Mouse (Mus musculus): Measurements from ENCODE around the gene Kcnq1. TPM values are rescaled to one million over a fixed set of nuclear protein-coding genes. Genes with fewer than 3 reads are reported as not detected.

Gene Kcnq1
- polyA plus RNA-seq, 1 experiment from 2014 or later = 10.0 TPM

DNA sequence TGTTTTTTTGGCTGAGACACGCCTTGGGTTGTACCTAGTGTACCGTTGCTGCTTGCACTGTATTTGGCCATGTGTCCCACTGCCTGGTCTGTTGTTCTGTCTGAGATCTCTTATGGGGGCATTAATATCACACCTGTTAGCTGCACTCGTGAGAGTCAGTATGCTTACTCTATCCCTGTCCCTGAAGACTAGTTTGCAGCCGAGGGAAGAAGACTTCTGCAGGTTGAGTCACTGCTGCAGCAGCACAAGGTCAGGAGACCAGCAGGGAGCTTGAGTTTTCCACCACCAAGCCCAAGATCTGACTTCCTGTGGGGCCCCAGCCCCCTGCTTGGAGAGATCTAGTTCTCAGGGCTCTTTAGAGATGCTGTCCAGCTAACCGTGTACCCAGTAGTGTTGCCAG lies 49.1 kb downstream of the Kcnq1 start:
- Histone ChIP-seq H3K27me3 (ENCODE audit: control insufficient read depth, insufficient read depth, low read length) (no peaks in the 10 kb centered on the region), H3K4me3 (replicated peaks; ENCODE audit: low read length) (no peak overlapping the region), H3K4me1 (ENCODE audit: control insufficient read depth, insufficient read depth, low read length) (peaks cover 36% of the 10 kb centered on the region), H3K9me3 (replicated peaks; ENCODE audit: control insufficient read depth, low read length) (no peaks in the 10 kb centered on the region), H3K27ac (ENCODE audit: low read length) (peak overlapping the region; percentile 92), H3K9ac (ENCODE audit: low read length) (no peak overlapping the region; the same call in 1 of the 2 replicates), H3K4me2 (ENCODE audit: low read depth, low read length) (no peak overlapping the region), H3K36me3 (ENCODE audit: control insufficient read depth, insufficient read depth, low read length) (no peaks in the 10 kb centered on the region)
- 48% methylated on average over 5 of the region's 5 CpGs for WGBS
- no peak for ATAC-seq (ENCODE audit: insufficient read depth, low FRiP score)

GRCm38 (mm10) chr7:143158690-143159425 lies 52.7 kb downstream of the Kcnq1 start:
- no peak overlapping the region for H3K9ac ChIP-seq (ENCODE audit: low read length)
- H3K4me1 ChIP-seq (ENCODE audit: control insufficient read depth, insufficient read depth, low read length) = peaks cover 25% of the 10 kb centered on the region
- H3K9me3 ChIP-seq (replicated peaks; ENCODE audit: control insufficient read depth, low read length) = no peaks in the 10 kb centered on the region
- 58% methylated on average over 14 of the region's 14 CpGs for WGBS
- no peaks in the 10 kb centered on the region for H3K27me3 ChIP-seq (ENCODE audit: control insufficient read depth, insufficient read depth, low read length)
- no peaks in the 10 kb centered on the region for H3K36me3 ChIP-seq (ENCODE audit: control insufficient read depth, insufficient read depth, low read length)
- ATAC-seq (ENCODE audit: insufficient read depth, low FRiP score) = no peak
- no peak overlapping the region for H3K27ac ChIP-seq (ENCODE audit: low read length)
- no peak overlapping the region for H3K4me2 ChIP-seq (ENCODE audit: low read depth, low read length)
- no peak overlapping the region for H3K4me3 ChIP-seq (replicated peaks; ENCODE audit: low read length)

GRCm38 (mm10) chr7:143159446-143159845 lies 53.3 kb downstream of the Kcnq1 start:
- Histone ChIP-seq H3K27ac (ENCODE audit: low read length) (no peak overlapping the region), H3K4me2 (ENCODE audit: low read depth, low read length) (no peak overlapping the region), H3K36me3 (ENCODE audit: control insufficient read depth, insufficient read depth, low read length) (no peaks in the 10 kb centered on the region), H3K4me1 (ENCODE audit: control insufficient read depth, insufficient read depth, low read length) (peaks cover 19% of the 10 kb centered on the region), H3K4me3 (replicated peaks; ENCODE audit: low read length) (no peak overlapping the region), H3K27me3 (ENCODE audit: control insufficient read depth, insufficient read depth, low read length) (no peaks in the 10 kb centered on the region), H3K9ac (ENCODE audit: low read length) (no peak overlapping the region; the same call in 1 of the 2 replicates), H3K9me3 (replicated peaks; ENCODE audit: control insufficient read depth, low read length) (no peaks in the 10 kb centered on the region)
- WGBS = 56% methylated on average over 11 of the region's 11 CpGs
- ATAC-seq (ENCODE audit: insufficient read depth, low FRiP score) = no peak

GRCm38 (mm10) chr7:143160057-143160456 lies 53.9 kb downstream of the Kcnq1 start:
- WGBS = 67% methylated on average over 5 of the region's 5 CpGs
- Histone ChIP-seq H3K4me3 (replicated peaks; ENCODE audit: low read length) (no peak overlapping the region), H3K36me3 (ENCODE audit: control insufficient read depth, insufficient read depth, low read length) (no peaks in the 10 kb centered on the region), H3K27ac (ENCODE audit: low read length) (no peak overlapping the region), H3K4me2 (ENCODE audit: low read depth, low read length) (no peak overlapping the region), H3K9ac (ENCODE audit: low read length) (no peak overlapping the region), H3K9me3 (replicated peaks; ENCODE audit: control insufficient read depth, low read length) (no peaks in the 10 kb centered on the region), H3K4me1 (ENCODE audit: control insufficient read depth, insufficient read depth, low read length) (peaks cover 13% of the 10 kb centered on the region), H3K27me3 (ENCODE audit: control insufficient read depth, insufficient read depth, low read length) (no peaks in the 10 kb centered on the region)
- no peak for ATAC-seq (ENCODE audit: insufficient read depth, low FRiP score)

GRCm38 (mm10) chr7:143162051-143162450 lies 55.9 kb downstream of the Kcnq1 start:
- H3K27me3 ChIP-seq (ENCODE audit: control insufficient read depth, insufficient read depth, low read length) = no peaks in the 10 kb centered on the region
- H3K4me2 ChIP-seq (ENCODE audit: low read depth, low read length) = no peak overlapping the region
- ATAC-seq (ENCODE audit: insufficient read depth, low FRiP score) = no peak
- H3K4me1 ChIP-seq (ENCODE audit: control insufficient read depth, insufficient read depth, low read length) = peaks cover 9% of the 10 kb centered on the region
- no peak overlapping the region for H3K9ac ChIP-seq (ENCODE audit: low read length)
- H3K9me3 ChIP-seq (replicated peaks; ENCODE audit: control insufficient read depth, low read length) = no peaks in the 10 kb centered on the region
- WGBS = 67% methylated on average over 3 of the region's 3 CpGs
- H3K4me3 ChIP-seq (replicated peaks; ENCODE audit: low read length) = no peak overlapping the region
- no peaks in the 10 kb centered on the region for H3K36me3 ChIP-seq (ENCODE audit: control insufficient read depth, insufficient read depth, low read length)
- no peak overlapping the region for H3K27ac ChIP-seq (ENCODE audit: low read length)

DNA sequence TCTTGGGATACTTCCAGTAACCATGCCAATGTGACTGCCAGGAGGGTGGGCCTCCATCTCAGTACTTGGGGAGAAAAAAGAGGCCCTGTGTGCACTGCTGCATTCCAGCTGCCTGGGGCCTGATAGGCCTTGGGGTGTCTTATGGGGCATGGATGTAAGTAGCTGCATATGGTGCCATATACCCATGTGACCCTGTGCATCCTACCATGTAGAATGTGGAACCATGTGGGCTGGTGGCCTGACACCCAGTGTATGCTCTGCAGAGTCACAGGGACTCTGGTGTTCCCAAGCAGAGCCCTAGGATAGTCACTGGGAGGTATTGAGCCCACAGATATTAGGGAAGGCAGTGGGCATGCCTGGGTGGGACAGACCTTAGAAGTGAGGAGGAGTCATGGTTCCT lies 57.9 kb downstream of the Kcnq1 start:
- no peak for ATAC-seq (ENCODE audit: insufficient read depth, low FRiP score)
- no peak overlapping the region for H3K4me3 ChIP-seq (replicated peaks; ENCODE audit: low read length)
- H3K4me1 ChIP-seq (ENCODE audit: control insufficient read depth, insufficient read depth, low read length) = peaks cover 5% of the 10 kb centered on the region; the same call in 1 of the 2 replicates

DNA sequence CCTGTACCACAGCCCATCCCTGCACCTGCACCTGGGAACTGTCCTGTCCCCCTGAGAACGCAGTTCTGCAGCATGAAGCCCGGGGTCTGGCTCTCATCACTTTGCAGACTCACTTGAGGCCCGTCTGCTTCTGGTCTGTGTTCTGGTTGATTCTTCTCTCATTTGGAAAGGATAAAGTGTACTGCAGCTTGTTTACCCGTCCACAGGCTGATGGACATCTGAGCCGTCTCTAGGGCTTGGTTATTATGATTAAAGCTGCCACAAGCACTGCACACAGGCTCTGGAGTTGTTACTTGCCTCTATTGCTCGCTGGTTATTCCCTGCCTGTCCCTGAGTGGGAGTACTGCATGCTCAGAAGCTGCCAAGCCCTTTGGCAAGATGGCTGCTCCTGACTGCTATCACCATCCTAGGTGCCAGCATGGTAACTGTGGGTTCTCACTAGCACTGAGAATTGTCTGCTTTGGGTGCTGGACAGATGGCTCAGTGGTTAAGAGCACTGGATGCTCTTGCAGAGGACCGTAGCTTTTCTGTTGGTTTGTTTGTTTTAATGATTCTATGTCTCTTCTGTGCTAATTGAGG lies 59.6 kb downstream of the Kcnq1 start:
- Histone ChIP-seq H3K9ac (ENCODE audit: low read length) (no peak overlapping the region), H3K4me2 (ENCODE audit: low read depth, low read length) (no peak overlapping the region), H3K4me1 (ENCODE audit: control insufficient read depth, insufficient read depth, low read length) (no peaks in the 10 kb centered on the region), H3K36me3 (ENCODE audit: control insufficient read depth, insufficient read depth, low read length) (no peaks in the 10 kb centered on the region), H3K4me3 (replicated peaks; ENCODE audit: low read length) (no peak overlapping the region), H3K27me3 (ENCODE audit: control insufficient read depth, insufficient read depth, low read length) (no peaks in the 10 kb centered on the region), H3K9me3 (replicated peaks; ENCODE audit: control insufficient read depth, low read length) (no peaks in the 10 kb centered on the region), H3K27ac (ENCODE audit: low read length) (peak overlapping the region; percentile 59; the same call in 1 of the 2 replicates)
- ATAC-seq (ENCODE audit: insufficient read depth, low FRiP score) = peak; percentile 33; the same call in 1 of the 2 replicates
- 49% methylated on average over 7 of the region's 7 CpGs for WGBS

More for the DNA sequence above, 57.9 kb downstream of the Kcnq1 start:
- no peaks in the 10 kb centered on the region for H3K27me3 ChIP-seq (ENCODE audit: control insufficient read depth, insufficient read depth, low read length)
- H3K36me3 ChIP-seq (ENCODE audit: control insufficient read depth, insufficient read depth, low read length) = no peaks in the 10 kb centered on the region
- H3K4me2 ChIP-seq (ENCODE audit: low read depth, low read length) = no peak overlapping the region
- no peaks in the 10 kb centered on the region for H3K9me3 ChIP-seq (replicated peaks; ENCODE audit: control insufficient read depth, low read length)
- no peak overlapping the region for H3K27ac ChIP-seq (ENCODE audit: low read length)
- H3K9ac ChIP-seq (ENCODE audit: low read length) = no peak overlapping the region

GRCm38 (mm10) chr7:143167275-143167674 lies 61.1 kb downstream of the Kcnq1 start:
- no peaks in the 10 kb centered on the region for H3K4me1 ChIP-seq (ENCODE audit: control insufficient read depth, insufficient read depth, low read length)
- no peak for ATAC-seq (ENCODE audit: insufficient read depth, low FRiP score)
- no peak overlapping the region for H3K4me2 ChIP-seq (ENCODE audit: low read depth, low read length)
- H3K9me3 ChIP-seq (replicated peaks; ENCODE audit: control insufficient read depth, low read length) = no peaks in the 10 kb centered on the region
- WGBS = 74% methylated on average over 3 of the region's 3 CpGs
- no peaks in the 10 kb centered on the region for H3K36me3 ChIP-seq (ENCODE audit: control insufficient read depth, insufficient read depth, low read length)
- no peaks in the 10 kb centered on the region for H3K27me3 ChIP-seq (ENCODE audit: control insufficient read depth, insufficient read depth, low read length)
- no peak overlapping the region for H3K27ac ChIP-seq (ENCODE audit: low read length)
- no peak overlapping the region for H3K4me3 ChIP-seq (replicated peaks; ENCODE audit: low read length)
- H3K9ac ChIP-seq (ENCODE audit: low read length) = no peak overlapping the region

- WGBS = 89% methylated on average over 3 of the region's 3 CpGs
- H3K9me3 ChIP-seq (replicated peaks; ENCODE audit: control insufficient read depth, low read length) = no peaks in the 10 kb centered on the region
- no peak for ATAC-seq (ENCODE audit: insufficient read depth, low FRiP score)
- no peaks in the 10 kb centered on the region for H3K27me3 ChIP-seq (ENCODE audit: control insufficient read depth, insufficient read depth, low read length)
- no peak overlapping the region for H3K4me2 ChIP-seq (ENCODE audit: low read depth, low read length)
- no peak overlapping the region for H3K27ac ChIP-seq (ENCODE audit: low read length)
- no peak overlapping the region for H3K4me3 ChIP-seq (replicated peaks; ENCODE audit: low read length)
- no peaks in the 10 kb centered on the region for H3K4me1 ChIP-seq (ENCODE audit: control insufficient read depth, insufficient read depth, low read length)
- H3K9ac ChIP-seq (ENCODE audit: low read length) = no peak overlapping the region
- no peaks in the 10 kb centered on the region for H3K36me3 ChIP-seq (ENCODE audit: control insufficient read depth, insufficient read depth, low read length)
These were observed 63.2 kb downstream of the Kcnq1 start for GRCm38 (mm10) chr7:143169371-143169770.
